Mouse (Mus musculus): ENCODE results near the gene Inf2.

The Inf2 gene

GRCm38 (mm10) chr12:112562462-112562861 lies 26.1 kb upstream of the Inf2 start:
- in situ Hi-C loops (cut with MboI, MseI), result no loop called here

GRCm38 (mm10) chr12:112563011-112563410 lies 25.6 kb upstream of the Inf2 start:
- in situ Hi-C loops (cut with MboI, MseI), result no loop called here

- in situ Hi-C loops (cut with MboI, MseI), result no loop called here
Measured at GRCm38 (mm10) chr12:112570160-112570559, 18.4 kb upstream of the Inf2 start.

- in situ Hi-C loops (cut with MboI, MseI), result no loop called here
Measured at GRCm38 (mm10) chr12:112571064-112571463, 17.5 kb upstream of the Inf2 start.

GRCm38 (mm10) chr12:112575274-112575986 lies 13.2 kb upstream of the Inf2 start:
- in situ Hi-C loops (cut with MboI, MseI), result no loop called here

GRCm38 (mm10) chr12:112576341-112576740 lies 12.2 kb upstream of the Inf2 start:
- in situ Hi-C loops (cut with MboI, MseI), result no loop called here

GRCm38 (mm10) chr12:112576749-112577148 lies 11.8 kb upstream of the Inf2 start:
- in situ Hi-C loops (cut with MboI, MseI), result no loop called here

GRCm38 (mm10) chr12:112578296-112579090 lies 10.1 kb upstream of the Inf2 start:
- in situ Hi-C loops (cut with MboI, MseI), result no loop called here

GRCm38 (mm10) chr12:112579430-112579829 lies 9.2 kb upstream of the Inf2 start:
- in situ Hi-C loops (cut with MboI, MseI), result no loop called here

GRCm38 (mm10) chr12:112579926-112580325 lies 8.7 kb upstream of the Inf2 start:
- in situ Hi-C loops (cut with MboI, MseI), result loop anchor here in 1 of 2 experiments (10.0 kb wide), 1 partner anchor 1875 kb away; the partner anchor contains the start of gene Hsp90aa1

GRCm38 (mm10) chr12:112581113-112581512 lies 7.5 kb upstream of the Inf2 start:
- in situ Hi-C loops (cut with MboI, MseI), result loop anchor here in 1 of 2 experiments (10.0 kb wide), 1 partner anchor 1876 kb away; the partner anchor contains the start of gene Hsp90aa1

GRCm38 (mm10) chr12:112584954-112585353 lies 3.6 kb upstream of the Inf2 start:
- in situ Hi-C loops (cut with MboI, MseI), result loop anchor here in 1 of 2 experiments (10.0 kb wide), 1 partner anchor 1880 kb away; the partner anchor contains the start of gene Hsp90aa1

GRCm38 (mm10) chr12:112585924-112586538 lies 2.6 kb upstream of the Inf2 start:
- in situ Hi-C loops (cut with MboI, MseI), result loop anchor here in 1 of 2 experiments (10.0 kb wide), 1 partner anchor 1881 kb away; the partner anchor contains the start of gene Hsp90aa1

GRCm38 (mm10) chr12:112587125-112588124 lies 1.2 kb upstream of the Inf2 start:
- in situ Hi-C loops (cut with MboI, MseI), result loop anchor here in 1 of 2 experiments (10.0 kb wide), 1 partner anchor 1883 kb away; the partner anchor contains the start of gene Hsp90aa1

GRCm38 (mm10) chr12:112589491-112590191 lies 1.1 kb downstream of the Inf2 start:
- in situ Hi-C loops (cut with MboI, MseI), result loop anchor here in 1 of 2 experiments (10.0 kb wide), 1 partner anchor 1885 kb away; the partner anchor contains the start of gene Hsp90aa1

- in situ Hi-C loops (cut with MboI, MseI), result no loop called here
Measured at GRCm38 (mm10) chr12:112590566-112591239, 2.1 kb downstream of the Inf2 start.

- in situ Hi-C loops (cut with MboI, MseI), result no loop called here
Measured at GRCm38 (mm10) chr12:112591240-112591639, 2.7 kb downstream of the Inf2 start.

GRCm38 (mm10) chr12:112591730-112592129 lies 3.1 kb downstream of the Inf2 start:
- in situ Hi-C loops (cut with MboI, MseI), result no loop called here
